Mouse (Mus musculus) MN1 (cell line): Measurements from ENCODE around the gene Evc.

Experiments used
- DNase-seq: peaks from one replicate; pipeline ENCODE4 v3.0.0-alpha.2; 2016; ENCODE audit warnings: low spot score

Gene Evc

DNA sequence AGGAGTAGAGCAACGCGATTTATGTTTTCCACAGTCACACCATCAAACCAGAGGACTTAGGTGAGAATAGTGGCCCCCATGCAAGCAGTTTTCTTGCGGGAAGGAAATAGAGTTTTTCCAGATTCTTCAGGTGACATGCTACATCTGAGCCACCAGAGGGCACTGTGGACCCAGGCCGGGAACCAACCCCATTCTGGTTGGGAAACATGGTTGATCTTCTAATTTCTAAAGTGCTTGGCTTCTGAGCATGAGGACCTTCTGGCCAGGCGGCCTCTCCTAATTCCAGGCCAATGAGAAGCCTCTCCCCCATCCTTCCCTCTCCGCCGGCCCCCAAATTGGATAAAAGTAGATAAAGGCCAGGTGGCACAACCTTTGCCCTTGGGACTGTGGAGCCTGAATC, 38.3 kb downstream of the Evc start:
- DNase-seq = peak; percentile 48

DNA sequence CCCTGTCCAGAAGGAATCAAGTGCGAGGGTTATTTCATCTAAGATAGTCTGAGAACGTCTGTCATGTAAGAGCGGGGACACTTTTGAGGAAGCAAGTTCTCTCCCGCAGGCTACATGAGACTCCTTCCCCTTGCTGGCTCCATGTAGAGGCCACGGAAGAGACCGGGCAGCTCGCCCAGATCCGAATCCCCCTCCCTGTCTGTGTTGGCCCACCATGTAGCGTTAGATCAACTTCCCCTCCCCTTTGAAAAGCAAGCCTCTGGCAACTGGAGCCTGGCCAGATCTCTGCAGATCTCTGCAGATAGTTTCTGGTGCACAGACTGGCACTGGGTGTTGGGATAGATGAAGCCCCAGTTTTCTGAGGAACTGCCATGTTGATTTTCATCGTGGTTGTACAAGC, 40.0 kb downstream of the Evc start:
- DNase-seq = peak; percentile 38

DNA sequence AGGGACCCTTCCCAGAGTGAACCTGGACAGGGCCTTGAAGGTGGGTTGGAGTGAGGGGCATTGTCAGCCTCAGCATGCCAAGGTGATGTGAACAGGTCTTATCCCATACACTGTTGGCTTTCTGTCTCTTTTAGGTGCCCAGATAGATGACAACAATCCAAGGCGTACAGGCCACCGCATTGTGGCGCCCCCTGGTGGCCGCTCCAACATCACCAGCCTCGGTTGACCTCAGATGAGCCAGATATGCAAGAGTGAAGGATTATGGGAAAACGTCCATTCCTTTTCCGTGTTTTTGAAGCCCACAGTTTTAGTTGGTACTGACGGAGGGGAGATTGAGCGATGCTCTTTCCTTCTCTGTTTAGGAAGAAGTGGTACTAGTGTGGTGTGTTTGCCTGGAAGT, 45.7 kb downstream of the Evc start:
- DNase-seq = no peak

DNA sequence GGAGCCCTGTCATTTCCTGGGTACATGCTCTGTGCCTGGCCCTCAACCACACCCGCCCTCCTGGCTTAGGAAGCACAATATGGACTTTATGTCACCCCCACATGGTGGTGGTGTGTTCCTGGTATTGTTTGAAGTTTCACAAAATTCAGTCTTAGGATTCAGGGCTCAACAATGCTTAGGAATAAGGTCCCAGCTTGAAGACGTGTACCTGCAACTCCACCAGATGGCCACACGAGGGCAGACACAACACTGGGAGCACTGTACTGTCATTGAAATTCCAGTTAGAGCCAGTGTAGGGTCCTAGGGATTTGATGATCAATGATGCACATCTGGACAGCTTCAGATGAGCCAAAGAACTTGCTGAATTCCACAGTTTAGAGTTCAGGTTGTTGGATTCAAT, 47.5 kb downstream of the Evc start:
- peak; percentile 68 for DNase-seq

DNA sequence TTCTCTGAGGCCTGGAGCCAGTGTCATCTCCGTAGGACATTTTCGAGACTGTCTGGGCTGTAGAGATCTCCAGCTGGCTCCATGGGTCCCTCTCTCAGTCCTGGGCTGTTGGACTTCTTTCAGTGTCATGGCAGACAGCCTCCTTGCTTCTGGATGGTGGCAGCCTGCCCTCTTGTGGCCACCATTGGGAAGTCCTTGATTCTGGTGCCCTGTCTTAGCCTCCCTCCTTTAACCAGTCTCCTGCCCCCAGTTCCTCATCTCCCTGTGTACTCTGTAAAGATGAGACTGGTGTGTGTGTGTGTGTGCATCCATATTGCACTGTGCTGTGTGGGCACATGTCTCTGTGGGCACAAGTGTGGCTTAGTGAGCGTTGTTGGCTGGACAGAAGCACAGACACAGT, 48.3 kb downstream of the Evc start:
- peak; percentile 71 for DNase-seq

DNA sequence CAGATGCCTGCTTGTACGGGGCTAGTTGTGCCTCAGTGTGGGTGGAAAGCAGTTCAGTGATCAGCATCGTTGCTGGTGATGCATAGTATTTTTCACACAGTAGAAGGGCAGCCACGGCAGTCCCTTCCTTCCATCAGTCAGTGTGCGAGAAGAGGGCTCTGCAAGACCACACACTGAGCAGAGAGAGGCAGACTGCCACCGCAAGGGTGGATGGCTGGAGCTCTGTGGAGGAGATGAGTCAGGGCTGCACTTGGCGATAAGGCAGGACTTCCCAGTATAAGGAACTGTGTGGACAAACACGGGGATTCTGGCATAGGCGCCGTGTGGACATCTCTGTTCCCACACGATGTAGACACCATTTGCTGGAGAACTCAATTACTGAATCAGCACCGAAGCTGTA, 55.7 kb downstream of the Evc start:
- DNase-seq = peak; percentile 76

DNA sequence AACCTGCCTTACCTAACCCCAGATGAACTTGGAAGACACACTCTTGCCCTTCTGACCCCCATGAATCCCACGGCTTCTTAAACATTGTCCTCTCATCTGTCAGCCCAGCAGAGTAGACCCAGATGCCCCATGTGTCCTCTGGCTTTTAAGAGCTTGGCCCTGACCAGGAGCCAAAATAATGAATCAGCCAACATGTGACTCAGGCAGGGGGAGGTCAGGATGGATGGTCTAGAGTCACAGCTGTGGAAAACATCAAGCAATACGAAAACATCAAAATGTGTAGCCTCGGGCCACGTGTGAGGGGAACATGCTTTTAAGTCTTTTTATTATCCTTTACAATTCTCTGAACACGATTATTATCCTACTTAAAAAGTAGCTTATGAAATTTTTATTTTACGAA, 72.9 kb downstream of the Evc start:
- DNase-seq = peak; percentile 91

DNA sequence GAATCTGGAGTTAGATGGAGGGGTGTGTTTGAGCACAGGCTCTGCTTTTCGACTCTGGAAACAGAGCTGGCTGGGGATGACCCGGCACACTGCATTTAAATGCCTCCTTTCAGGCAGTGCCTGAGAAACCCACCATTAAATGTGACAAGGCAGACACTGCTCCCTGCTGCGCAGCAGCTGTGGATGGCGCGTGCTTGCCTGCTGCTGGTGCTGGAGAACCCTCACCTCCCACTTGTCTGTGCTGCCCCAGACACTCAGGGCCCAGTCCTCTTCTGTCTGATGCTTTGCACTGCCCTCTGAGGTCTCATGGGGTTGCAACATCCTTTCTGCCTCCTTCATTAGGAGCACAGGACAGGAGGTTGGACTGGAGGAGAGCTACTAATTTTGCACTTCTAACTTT, 75.0 kb downstream of the Evc start:
- peak; percentile 41 for DNase-seq

DNA sequence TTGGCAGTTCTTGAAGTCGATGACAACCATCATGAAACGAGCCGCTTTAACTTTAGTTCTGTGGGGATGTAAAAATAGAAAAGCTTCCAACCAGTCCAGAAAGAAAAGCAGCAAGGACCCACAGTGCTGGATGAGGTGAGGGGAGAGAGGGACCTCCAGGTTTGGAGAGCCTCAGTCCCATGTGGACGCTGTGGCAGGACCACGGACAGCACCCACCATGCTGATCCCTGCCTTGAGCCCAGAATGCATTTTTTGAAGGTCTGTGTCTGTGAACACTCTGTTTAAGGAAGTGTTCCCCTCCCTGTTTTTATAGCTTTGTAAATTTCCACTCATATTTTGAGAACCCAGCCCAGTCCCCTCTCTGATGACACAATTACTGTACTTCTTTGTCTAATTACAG, 79.5 kb downstream of the Evc start:
- DNase-seq = no peak

DNA sequence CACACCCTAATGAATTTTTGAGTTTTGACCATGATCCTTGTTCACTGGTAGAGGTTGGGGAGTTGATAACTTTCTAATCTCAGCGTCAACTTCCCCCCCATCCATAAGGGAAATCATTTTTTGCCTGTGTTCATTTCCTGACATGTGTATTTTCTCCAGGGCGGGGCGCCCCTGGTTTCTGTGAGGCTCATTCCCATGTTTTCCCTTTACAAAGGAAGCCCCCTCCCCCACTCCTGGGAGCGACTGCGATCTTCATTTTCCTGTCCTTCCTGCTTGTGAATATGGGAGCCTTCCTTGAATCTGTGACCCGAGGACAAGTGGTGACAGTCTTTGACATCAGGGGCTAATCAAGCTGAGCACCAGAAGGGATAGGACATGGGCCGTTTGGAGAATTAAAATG, 79.9 kb downstream of the Evc start:
- DNase-seq = no peak

DNA sequence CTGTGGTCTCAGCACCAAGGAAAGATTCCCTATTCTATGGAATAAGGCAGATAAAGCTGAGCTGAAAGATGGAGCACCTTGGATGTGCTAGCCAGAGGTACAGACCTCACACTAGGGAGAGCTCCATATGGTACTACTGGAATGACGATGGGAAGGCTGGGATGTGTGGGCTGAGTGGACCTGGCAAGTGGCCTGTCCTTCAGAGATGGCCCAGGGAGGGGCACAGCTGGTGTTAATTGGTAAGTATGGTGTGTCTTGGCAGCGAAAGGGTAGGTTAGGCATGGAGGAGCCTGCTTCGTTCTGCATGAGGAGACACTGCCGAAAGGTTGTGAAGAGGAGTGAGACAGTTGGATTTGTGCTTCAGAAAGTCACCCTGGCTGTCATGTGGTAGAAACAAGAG, 82.2 kb downstream of the Evc start:
- DNase-seq = peak; percentile 33

DNA sequence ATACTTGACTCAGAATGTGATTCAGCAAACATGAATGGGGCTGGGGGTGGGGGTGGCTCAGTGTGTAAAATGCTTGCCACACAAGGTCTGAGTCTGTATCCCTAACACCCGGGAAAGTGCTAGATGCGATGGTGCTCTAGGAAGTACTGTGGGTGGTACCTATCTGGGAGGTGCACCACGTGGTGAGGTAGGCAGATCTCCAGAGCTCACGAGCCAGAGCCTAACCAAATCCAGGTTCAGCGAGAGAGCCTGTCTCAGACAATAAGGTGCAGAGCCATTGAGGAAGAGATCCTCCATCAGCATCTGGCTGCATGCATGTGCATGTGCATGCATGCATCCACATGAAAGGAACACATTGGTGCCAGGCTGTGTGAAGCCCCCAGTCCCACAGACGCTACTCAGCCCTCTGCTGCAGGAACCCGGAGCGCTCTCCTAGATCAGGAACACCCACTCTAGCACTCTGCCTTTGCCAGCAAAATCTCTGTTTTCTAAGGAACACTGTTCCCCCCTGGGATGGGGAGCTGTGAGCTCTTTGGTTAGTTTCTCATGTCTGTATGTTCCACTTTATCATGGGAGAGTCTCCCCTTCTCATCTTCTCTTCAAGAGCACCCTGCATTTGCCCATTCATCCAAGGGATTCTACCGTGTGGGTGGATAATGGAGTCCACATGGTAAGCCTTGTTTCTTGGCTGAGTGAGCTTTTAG, 84.4 kb downstream of the Evc start:
- DNase-seq = no peak

DNA sequence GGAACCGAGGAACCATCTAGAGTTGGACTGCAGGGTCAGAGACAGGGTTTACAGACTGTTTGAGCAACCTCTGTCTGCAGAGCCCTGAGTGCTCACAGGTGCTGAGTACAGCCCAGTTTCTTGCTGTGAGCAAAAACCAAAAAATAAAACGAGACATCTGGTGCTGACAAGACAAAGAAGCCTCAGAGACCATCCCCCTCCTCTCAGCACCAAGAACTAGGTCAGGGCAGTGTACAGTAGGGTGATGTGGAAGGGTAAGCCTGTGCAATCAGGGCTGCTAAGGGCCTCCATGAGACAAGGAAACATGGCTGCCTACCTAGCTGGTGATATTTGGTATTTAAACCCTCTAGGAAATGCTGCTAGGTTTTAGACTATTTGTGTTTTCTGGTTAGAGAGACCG, 85.1 kb downstream of the Evc start:
- no peak for DNase-seq

DNA sequence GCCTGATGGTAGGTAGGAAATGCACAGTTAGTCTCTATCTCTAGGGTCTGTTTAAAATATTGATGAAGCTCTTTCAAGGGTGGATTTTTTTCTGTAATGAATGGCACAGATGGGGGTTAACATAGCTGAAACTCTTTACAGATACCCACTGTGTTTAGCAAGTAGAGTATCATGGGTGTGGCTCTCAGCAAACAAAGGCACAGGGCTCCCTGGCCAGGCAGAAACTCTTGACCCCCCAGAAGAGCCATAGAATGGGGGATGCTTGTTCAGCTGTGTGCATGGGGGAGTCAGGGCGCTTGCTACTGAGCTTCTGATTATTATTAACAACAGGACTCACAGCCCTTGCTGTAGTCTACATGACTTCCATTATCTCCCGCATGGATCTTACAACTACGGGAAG, 87.8 kb downstream of the Evc start:
- DNase-seq = no peak

DNA sequence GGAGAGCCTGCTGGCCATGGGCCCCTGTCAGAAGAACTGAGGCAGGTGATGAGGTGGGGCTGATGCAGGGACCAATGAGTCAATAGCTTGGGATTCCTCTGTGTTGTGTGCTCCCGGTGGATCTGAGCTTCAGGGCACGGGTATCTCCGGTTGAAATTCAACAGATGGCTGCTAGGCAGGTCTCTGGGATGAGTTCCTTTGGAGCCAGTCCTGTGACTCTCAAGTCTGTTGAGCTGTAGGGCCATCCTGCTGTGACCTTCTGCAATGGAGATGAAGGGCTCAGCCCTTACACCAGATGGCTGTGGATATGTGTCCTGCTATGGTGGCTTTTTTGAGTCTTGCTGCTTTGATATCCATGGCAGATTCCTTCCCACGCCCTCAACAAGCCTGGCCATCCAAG, 89.2 kb downstream of the Evc start:
- peak; percentile 55 for DNase-seq

DNA sequence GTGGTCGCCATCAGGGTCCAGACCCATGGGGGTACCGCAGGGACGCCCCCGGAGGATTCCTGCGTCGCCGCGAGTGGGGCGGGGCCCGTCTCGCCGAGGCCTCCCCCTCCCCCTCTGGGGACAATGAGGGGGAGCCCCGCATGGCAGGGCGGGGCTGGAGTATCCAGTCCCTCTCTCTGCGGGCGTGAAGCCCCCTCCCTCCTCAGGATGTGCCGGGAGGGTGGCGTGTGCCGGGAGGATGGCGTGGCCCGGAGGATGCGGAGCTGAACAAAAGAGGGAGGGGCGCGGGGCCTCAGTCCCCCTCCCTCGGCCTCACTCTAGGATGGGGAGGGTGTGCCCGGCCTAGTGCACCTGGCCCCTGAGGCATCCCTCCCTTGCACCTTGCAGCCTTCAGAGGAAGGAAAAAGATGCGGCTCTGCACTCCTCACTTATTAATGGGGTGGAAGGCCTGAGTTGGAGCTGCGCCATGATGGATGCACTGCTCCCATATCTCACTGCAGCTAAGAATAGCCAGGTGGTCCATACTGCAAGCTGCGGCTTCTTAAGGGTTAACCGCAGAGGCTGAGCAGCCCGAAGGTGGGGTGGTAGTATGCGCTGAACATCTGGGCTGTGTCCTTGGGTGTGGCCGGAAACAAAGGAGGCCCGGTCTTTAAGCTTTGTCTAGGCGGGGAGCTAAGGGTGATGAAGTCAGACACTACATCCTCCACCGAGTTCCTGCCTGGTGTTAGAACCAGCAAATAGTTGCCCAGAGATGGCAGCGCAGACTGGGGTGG, 90.4 kb downstream of the Evc start:
- DNase-seq = peak; percentile 76

DNA sequence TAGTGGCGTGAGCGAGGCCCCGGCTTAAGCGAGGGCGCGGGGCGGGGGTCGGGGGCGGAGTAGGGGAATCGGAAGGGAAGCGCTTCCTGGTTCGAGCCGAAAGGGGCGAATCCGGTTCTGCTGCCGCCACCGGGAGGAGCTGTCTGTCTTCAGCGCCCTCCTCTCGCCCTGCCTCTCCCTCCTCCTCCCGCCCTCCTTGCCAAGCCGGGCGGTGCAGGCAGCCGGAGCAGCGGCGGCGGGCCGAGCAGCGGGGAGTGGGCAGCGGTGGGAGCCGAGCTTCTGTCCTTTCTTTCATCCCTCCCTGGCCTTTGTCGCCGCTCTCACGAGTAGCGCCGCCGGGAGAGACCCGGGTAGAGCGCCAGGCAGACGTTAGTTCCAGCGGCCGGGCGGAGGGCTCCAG, 91.0 kb downstream of the Evc start:
- DNase-seq = peak; percentile 87

DNA sequence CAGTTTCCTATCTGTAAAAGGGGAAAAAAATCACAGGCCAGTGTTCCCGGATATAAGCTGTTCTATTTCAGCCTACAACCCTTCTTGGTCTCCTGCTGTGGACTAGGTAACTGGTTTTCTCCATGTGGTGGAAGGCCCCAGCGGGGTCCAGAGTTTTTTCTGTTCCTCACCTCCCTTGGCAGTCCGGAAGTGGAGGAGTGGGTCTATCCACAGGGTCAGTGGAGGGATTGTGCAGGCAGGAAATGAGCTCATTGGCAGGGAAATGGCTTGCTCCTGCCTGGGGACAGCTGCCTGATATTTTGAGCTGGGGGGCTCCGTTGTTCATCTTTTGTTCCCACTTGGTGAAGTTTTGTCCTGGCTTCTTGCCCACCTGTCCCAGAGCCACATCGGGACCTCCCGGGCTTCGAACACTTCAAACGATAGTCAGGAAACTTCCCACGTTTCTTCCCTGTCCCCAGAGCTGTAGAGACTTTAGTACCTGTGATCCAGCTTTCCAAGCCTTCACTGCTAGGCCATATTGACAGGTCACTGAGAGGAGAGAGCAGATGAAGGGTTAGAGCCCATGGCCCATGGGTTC, 91.9 kb downstream of the Evc start:
- DNase-seq = peak; percentile 68

DNA sequence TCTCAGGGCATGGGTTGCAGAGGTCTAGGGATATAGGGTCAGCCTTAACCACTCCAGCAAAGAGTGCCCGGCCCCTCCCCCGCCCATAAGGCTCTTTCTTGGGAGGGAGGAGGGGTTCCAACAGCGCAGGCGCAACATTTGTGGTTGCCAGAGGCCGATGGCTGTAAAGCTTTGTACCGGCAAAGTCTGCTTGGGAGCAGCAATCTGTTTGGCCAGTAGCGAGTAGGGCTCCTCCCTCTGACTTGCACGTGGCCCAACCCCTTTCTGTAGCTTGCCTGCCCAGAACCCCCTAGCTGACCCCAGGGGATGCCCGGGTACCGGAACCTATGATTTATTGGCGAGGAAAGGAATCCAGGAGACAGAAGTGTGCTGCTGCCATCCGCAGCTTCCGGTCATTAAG, 92.5 kb downstream of the Evc start:
- DNase-seq = peak; percentile 93

DNA sequence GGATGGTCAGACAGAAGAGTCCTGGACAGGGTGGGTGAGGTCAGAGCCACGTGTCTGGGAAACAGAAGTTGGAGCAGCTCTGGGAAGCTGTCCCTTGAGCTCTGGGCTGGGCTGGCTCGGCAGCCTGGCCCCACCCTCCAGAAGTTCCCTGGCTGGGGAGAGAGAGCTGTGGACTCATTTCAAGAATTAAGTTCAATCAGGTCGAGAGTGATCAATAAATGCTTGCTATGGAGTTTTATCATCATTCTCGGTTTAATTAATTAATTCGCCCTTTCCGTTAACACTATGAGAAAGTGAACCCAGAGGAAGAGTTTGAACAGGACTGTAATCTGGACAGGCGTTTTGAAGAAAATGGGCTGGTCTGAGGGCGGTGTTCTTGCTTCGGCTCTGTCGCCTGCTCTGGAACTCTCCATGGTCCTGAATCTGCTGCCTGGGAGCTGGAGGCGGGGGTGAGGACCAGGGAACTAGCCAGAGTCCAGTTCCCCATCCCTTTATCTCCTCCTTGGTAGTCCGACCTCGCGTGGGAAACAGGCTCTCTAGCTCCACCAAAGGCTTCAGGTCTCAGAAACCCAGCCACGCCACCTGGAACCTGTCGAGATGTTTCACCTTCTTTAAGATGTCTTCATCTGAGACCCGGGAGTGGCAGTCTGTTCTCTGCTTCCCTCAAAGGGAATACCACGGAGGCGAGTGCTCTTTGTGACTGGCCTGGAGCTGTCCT, 93.4 kb downstream of the Evc start:
- DNase-seq = peak; percentile 65

DNA sequence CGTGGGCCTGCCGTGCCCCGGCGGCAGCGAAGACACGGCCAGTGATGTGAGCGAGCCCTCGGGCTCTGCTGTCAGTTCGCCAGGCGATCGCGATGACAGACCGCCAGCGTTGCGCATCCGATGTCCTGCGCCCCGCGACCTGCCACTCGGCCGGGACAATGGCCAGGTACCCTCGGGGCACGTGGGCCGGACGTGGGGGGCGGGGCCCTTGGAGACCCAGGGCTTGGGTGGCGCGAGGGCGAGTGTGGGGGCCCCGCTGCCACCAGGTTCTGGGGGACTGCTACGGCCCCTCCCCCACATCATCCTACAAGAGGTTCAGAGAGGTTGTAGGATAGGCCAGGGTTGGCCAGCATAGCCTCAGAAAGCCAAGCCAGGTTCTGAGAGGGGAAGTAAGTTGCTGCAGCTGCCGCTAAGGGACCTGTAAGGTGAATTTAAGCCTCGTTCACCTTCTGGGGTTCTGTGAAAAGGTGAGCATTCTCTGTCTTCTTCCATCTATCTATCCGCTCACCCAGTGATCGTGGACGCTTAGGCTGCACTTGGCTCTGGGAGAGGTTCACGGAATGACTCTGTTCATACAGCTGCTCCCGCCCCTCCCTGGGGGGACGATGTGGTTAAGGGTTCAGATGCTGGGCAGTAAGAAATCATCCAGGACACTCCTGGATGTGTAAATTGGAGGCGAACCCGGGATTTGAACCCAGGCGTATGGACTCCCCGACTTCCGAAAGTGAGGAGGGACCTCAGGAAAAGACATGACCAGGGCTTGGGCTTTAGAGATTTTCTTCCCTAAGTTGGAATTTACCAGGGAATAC, 94.1 kb downstream of the Evc start:
- DNase-seq = peak; percentile 68

DNA sequence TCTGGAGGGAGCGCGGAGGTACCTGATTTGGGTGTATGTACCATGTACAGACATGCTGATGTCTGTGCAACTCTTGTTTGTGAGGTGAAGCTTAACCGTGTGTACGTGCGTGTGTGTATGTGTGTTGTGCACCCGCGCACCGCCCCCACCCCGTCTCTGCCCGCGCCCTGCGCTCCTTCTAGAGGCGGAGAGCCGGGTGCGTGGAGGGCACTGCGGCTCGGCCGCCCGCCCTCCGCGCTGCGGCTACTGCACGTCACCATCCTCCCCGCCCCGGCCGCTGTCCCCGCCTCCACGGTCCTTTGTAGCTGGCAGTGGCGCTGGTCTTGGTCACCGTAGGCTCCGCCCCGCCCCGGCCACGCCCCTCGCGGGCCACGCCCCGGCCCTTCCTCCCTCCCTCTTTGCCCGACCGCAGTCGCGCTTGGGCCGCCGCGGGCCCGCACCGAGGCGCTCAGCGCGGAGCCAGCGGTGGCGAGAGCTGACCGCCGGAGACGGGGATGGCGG, 95.0 kb downstream of the Evc start, which contains the start of gene Crmp1:
Gene Crmp1, plus strand, starts transcription at position 290 of the 501 bp plus-strand sequence.
- peak; percentile 92 for DNase-seq
